Mouse (Mus musculus) intestine, embryonic 16.5 days (tissue): ENCODE results near the gene Dolpp1. TPM values are rescaled to one million over a fixed set of nuclear protein-coding genes. Genes with fewer than 3 reads are reported as not detected.

Experiments used
- ATAC-seq: fragments of 200-750 bp; cut with Nextera tagmentation; 2 replicates; pipeline ENCODE4 v1.8.0; 2017; ENCODE audit warnings: moderate TSS enrichment, moderate library complexity
- H3K27ac ChIP-seq: fragments of 300-500 bp; sonication (generic); 2 replicates; pipeline ENCODE4 v1.5.1; 2014; ENCODE audit warnings: mild to moderate bottlenecking, low read length
- H3K27me3 ChIP-seq: fragments of 300-500 bp; sonication (generic); replicated peaks from 2 replicates; pipeline ENCODE4 v1.6.1; 2014; ENCODE audit warnings: low read length, control low read depth, mixed read lengths; ENCODE audit not compliant: control insufficient read depth, insufficient read depth
- H3K36me3 ChIP-seq: fragments of 300-500 bp; sonication (generic); 2 replicates; pipeline ENCODE4 v1.6.1; 2014; ENCODE audit warnings: low read length, control low read depth; ENCODE audit not compliant: control insufficient read depth, insufficient read depth
- H3K4me1 ChIP-seq: fragments of 300-500 bp; sonication (generic); 2 replicates; pipeline ENCODE4 v1.6.1; 2014; ENCODE audit warnings: low read length, control low read depth, mixed read lengths; ENCODE audit not compliant: control insufficient read depth, insufficient read depth
- H3K4me2 ChIP-seq: fragments of 300-500 bp; sonication (generic); 2 replicates; pipeline ENCODE4 v1.6.1; 2014; ENCODE audit warnings: low read depth, low read length, control low read depth
- H3K4me3 ChIP-seq: fragments of 300-500 bp; sonication (generic); 2 replicates; pipeline ENCODE4 v1.5.1; 2014; ENCODE audit warnings: mild to moderate bottlenecking, low read length
- H3K9ac ChIP-seq: fragments of 300-500 bp; sonication (generic); 2 replicates; pipeline ENCODE4 v1.6.1; 2014; ENCODE audit warnings: low read depth, low read length
- H3K9me3 ChIP-seq: fragments of 300-500 bp; sonication (generic); 2 replicates; pipeline ENCODE4 v1.6.1; 2016; ENCODE audit warnings: low read length, control low read depth; ENCODE audit not compliant: control insufficient read depth
- WGBS: fragments of 180-500 bp; shearing (Covaris S2); extraction: QIAGEN DNeasy Blood & Tissue Kit; methylation state at CpG from one replicate; pipeline ENCODE4 v1.1.7; 2014; 5-methylcytosine and 5-hydroxymethylcytosine counted together
- polyA plus RNA-seq: library from polyadenylated mRNA; unstranded; fragments of >200 nt; fragmentation: Nextera tagmentation; extraction: Ambion mirVana; gene quantifications from 2 replicates; pipeline ENCODE4 v1.2.1, GENCODE M21; 2015

Dolpp1 gene
- polyA plus RNA-seq, 1 experiment from 2014 or later: 59.4 TPM

DNA sequence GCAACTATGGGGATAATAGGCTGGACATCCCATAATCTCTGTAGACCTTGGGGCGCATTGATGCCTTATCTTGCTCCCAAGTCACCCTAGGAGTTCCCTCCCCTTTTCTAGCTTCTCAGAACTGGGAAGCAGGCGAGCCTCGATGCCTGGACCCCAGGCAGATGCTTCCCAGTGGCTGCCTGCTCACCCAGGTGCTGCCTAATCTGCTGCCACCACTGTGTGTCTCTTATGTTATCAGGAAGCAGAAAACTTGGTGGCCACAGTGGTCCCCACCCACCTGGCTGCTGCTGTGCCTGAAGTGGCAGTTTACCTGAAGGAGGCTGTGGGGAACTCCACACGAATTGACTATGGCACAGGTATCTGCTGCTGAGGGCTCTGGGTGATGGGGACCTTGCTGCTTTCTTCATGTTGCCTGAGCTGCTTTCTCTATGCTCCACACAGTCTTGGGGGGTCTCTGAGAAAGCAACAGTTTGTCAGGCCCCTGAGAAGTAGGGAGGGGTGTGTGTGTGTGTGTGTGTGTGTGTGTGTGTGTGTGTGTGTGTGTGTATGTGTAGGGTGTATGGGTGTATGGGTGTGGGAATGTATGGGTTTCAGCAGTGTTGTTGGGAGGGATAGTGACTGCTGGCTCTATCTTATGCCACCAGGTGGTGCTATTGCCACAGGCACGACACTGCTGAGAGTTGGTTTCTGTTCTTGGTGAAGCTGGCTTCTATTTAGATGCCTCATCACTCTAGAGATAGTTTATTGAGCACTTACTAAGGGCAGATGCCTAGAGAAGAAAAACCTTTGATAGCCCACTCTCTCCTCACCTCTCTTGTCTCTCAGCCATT lies 43.5 kb downstream of the Dolpp1 start:
- peak; percentile 79 for ATAC-seq
- H3K9ac ChIP-seq: no peak overlapping the region
- H3K4me2 ChIP-seq: no peak overlapping the region
- WGBS: 58% methylated on average over 5 of the region's 5 CpGs
- H3K27ac ChIP-seq: no peak overlapping the region
- H3K27me3 ChIP-seq: no peaks in the 10 kb centered on the region
- peaks cover 10% of the 10 kb centered on the region for H3K4me1 ChIP-seq
- H3K36me3 ChIP-seq: no peaks in the 10 kb centered on the region; the same call in 1 of the 2 replicates
- H3K9me3 ChIP-seq: no peaks in the 10 kb centered on the region
- no peak overlapping the region for H3K4me3 ChIP-seq

DNA sequence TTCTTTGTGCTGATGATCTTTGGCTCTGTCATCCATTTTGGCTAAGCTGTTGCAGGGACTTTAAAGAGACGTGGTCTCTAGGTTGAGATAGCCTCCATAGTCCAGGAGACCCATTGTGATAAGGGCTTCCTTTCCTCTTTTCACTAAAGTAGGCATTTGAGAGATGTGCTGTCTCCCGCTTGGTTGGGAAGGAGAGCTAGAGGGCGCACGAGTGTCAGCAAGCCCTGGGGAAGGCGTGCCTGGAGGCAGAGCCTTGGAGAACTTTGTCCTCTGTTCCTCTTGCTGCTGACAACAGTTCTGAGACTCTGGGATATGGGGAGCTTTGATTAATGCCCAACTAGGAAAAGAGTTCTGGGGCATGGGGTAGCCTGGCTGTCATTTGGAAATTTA lies 44.1 kb downstream of the Dolpp1 start:
- Histone ChIP-seq H3K9me3 (no peaks in the 10 kb centered on the region), H3K27ac (no peak overlapping the region), H3K36me3 (no peaks in the 10 kb centered on the region; the same call in 1 of the 2 replicates), H3K27me3 (no peaks in the 10 kb centered on the region), H3K9ac (no peak overlapping the region), H3K4me1 (peaks cover 15% of the 10 kb centered on the region), H3K4me2 (no peak overlapping the region), H3K4me3 (no peak overlapping the region)
- WGBS: 62% methylated on average over 5 of the region's 5 CpGs
- ATAC-seq: peak; percentile 67

DNA sequence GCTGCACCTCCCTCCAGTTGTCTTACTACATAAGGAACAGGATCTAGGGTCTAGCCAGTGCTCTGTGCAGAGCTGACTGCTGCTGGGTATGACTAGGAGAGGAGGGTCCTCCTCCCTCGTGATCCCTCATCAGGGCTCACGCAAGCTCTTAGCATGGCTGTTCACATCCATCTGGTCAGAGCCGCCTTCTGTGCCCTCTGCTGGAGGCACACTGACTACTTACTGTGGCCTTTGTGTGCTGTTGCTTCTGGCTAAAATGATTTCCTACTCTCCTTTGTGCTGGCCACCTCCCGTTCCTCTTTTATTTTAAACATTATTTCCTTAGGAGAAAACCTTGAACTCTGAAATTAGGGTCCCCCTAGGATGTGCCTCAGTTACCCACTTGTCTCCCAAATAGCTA lies 44.8 kb downstream of the Dolpp1 start:
- no peaks in the 10 kb centered on the region for H3K9me3 ChIP-seq
- no peaks in the 10 kb centered on the region; the same call in 1 of the 2 replicates for H3K36me3 ChIP-seq
- no peak overlapping the region for H3K4me2 ChIP-seq
- peaks cover 20% of the 10 kb centered on the region for H3K4me1 ChIP-seq
- no peak overlapping the region for H3K9ac ChIP-seq
- no peak overlapping the region for H3K27ac ChIP-seq
- H3K27me3 ChIP-seq: no peaks in the 10 kb centered on the region
- no peak overlapping the region for H3K4me3 ChIP-seq
- WGBS: 81% methylated on average over 4 of the region's 4 CpGs
- no peak for ATAC-seq

DNA sequence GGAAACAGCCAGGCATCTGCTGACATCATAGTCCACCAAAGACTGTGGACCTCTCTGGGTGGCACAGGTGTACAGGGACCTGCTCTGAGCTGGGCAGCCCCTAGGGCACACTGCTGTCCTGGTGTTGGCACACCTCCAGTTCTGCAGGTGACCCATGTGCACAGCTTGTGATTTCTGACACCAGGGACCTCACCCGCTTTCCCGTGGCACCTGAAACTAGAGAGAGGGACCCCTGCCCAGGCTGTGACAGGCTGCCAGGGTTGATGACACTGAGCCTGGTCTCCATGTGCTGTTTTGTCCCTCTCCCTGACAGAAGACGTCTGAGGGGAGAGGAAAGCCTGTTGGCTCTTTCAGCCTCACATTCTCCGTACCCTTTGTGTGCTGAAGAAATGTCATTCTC lies 45.7 kb downstream of the Dolpp1 start:
- no peak overlapping the region for H3K4me3 ChIP-seq
- no peak for ATAC-seq
- no peak overlapping the region for H3K27ac ChIP-seq
- H3K4me1 ChIP-seq: peaks cover 30% of the 10 kb centered on the region
- 86% methylated on average over 4 of the region's 4 CpGs for WGBS
- no peak overlapping the region for H3K4me2 ChIP-seq
- H3K27me3 ChIP-seq: no peaks in the 10 kb centered on the region
- H3K9ac ChIP-seq: no peak overlapping the region
- no peaks in the 10 kb centered on the region for H3K9me3 ChIP-seq
- no peaks in the 10 kb centered on the region; the same call in 1 of the 2 replicates for H3K36me3 ChIP-seq

DNA sequence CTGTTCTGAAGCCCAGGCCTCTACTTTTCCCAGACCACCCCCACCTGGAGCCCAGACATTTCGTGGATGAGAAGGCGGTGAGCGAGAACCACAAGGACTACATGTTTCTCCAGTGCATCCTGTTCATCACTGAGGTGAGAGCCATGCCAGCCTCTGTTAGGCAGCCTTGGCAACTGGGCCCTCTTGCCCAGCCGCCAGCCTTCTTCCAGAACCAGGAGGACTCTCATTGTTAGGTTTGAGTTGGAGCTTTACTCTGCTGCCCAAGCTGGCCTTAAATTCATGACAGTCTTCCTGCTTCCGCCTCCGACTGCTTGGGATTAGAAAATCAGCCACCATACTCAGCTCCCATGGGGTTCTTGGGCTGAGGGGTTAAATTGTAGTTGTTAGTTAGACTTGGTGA lies 47.6 kb downstream of the Dolpp1 start:
- Histone ChIP-seq H3K4me1 (peaks cover 46% of the 10 kb centered on the region), H3K9ac (peak overlapping the region; percentile 67), H3K36me3 (no peaks in the 10 kb centered on the region; the same call in 1 of the 2 replicates), H3K4me3 (no peak overlapping the region), H3K27me3 (no peaks in the 10 kb centered on the region), H3K27ac (peak overlapping the region; percentile 100), H3K9me3 (no peaks in the 10 kb centered on the region), H3K4me2 (no peak overlapping the region)
- 92% methylated on average over 6 of the region's 6 CpGs for WGBS
- no peak for ATAC-seq

DNA sequence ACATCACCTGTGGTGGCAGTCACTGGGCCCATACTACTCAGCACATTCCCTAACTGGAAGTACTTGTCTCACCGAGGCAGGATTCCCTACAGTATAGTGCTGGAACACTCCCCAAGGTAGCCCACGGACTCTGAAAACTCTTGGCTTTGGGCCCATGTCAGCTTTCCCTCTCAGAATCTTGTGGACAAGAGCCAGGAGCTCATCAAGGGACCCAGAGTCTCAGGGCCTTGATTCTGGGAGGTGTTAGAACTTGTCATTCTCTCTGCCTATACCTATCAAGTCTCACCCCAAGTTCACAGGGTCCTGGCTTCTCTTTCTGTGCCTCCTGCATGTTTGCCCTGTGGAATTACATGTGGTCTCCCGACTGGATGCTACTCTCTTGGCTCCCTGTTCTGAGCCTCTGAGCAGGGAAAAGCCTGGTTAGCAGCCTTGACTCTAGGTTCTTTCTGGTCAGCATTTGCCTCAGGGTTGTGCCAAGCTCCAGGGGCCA lies 48.2 kb downstream of the Dolpp1 start:
- Histone ChIP-seq H3K4me1 (peaks cover 53% of the 10 kb centered on the region), H3K4me3 (no peak overlapping the region), H3K27me3 (no peaks in the 10 kb centered on the region), H3K27ac (peak overlapping the region; percentile 100), H3K9ac (peak overlapping the region; percentile 67), H3K4me2 (no peak overlapping the region), H3K36me3 (no peaks in the 10 kb centered on the region; the same call in 1 of the 2 replicates), H3K9me3 (no peaks in the 10 kb centered on the region)
- no peak for ATAC-seq
- WGBS: 27% methylated on average over 3 of the region's 3 CpGs

DNA sequence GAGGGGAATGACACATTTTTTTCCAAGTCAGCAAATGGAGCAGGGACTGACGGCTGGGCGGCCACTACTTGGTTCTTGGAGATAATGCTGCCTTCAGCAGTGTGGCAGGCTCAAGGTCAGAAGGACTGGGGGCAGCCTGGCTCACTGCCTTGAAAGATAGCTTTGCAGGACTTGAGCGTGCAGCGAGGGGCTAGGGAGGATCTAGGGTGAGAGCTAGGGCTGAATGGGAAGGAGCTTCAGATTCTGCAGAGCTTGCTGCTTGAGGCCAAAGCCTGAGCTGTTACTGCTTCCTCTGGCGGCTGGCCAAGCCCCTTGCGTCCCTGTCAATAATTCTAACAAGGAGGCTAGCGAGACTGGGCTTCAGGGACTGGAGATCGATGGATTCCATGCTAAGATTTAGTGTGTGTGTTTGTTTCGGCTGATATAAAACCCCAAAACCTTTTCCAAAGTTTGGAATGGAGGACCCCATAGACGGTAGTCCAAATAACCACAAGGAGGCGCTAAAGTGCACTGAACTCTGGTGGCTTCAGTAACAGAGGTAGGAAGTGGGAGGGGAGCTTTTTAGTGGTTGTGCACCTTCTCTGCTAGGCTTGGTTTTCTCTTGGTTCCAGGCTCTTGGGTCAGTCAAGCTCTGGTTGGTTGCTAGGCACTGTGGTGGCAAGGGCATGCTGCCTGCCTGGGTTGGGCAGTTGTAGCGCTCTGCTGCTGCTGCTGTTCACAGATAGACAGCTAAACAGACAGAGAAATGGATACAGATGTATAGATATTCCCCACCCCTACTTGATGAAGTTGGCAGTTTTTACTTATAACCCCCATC lies 48.9 kb downstream of the Dolpp1 start:
- no peaks in the 10 kb centered on the region; the same call in 1 of the 2 replicates for H3K36me3 ChIP-seq
- no peaks in the 10 kb centered on the region for H3K27me3 ChIP-seq
- H3K4me2 ChIP-seq: peak overlapping the region; percentile 67
- peak overlapping the region; percentile 27 for H3K4me3 ChIP-seq
- H3K4me1 ChIP-seq: peaks cover 59% of the 10 kb centered on the region
- peak overlapping the region; percentile 100 for H3K27ac ChIP-seq
- 10% methylated on average over 12 of the region's 12 CpGs for WGBS
- H3K9me3 ChIP-seq: no peaks in the 10 kb centered on the region
- ATAC-seq: peak; percentile 54
- H3K9ac ChIP-seq: peak overlapping the region; percentile 67

DNA sequence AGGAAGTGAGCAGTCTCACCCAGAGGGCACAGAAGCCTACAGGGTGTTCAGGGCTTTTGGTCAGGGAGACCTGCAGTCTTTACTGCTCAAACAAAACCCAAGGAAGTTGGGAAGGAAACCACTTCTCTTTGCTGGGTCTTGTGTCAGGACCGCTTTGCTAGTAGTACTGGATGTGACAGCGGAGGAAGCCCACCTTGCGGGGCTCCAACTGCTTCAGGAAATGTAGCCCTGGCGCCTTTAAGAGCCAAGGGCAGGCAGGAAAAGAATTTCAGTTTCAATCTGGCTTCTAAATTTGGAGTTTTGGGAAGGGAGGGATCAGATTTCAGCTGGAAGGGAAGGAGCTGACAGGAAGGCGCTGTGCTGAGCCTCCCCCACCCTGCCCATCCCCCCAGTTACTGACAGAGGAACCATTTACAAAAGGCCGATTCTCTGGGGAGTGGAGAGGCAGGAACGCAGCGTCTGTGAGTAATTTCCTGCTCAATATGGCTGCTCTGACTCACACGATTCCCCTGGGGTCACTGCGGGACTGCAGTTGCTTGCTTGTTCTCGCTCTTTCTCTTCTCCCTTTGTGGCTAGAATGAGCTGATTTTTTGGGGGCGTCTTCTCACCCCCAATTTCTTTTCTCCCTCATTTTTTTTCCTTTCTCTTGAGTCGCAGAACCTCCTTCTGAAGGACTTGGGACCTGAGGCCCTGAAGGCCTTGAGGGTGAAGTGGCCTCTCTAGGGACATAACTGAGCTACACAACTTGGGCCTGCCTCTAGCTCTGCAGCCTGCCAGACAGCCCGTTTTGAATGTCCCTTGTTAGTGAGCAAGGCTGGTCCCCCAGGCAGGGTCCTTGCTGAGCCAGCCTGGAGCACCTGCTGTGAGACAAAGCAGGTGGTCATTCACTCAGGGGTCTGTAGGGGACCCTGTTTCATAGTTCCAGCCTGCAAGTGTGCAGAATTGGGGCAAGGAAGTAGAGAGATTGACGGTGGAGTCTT lies 49.8 kb downstream of the Dolpp1 start:
- peak; percentile 73 for ATAC-seq
- peak overlapping the region; percentile 36 for H3K4me3 ChIP-seq
- H3K36me3 ChIP-seq: no peaks in the 10 kb centered on the region; the same call in 1 of the 2 replicates
- WGBS: 8% methylated on average over 15 of the region's 15 CpGs
- peak overlapping the region; percentile 67 for H3K9ac ChIP-seq
- H3K4me2 ChIP-seq: peak overlapping the region; percentile 67
- peak overlapping the region; percentile 100 for H3K27ac ChIP-seq
- H3K27me3 ChIP-seq: no peaks in the 10 kb centered on the region
- no peaks in the 10 kb centered on the region for H3K9me3 ChIP-seq
- H3K4me1 ChIP-seq: peaks cover 58% of the 10 kb centered on the region
